Mouse (Mus musculus): ENCODE results near the gene Psmb6.

- TF ChIP-seq CTCF (IDR thresholded peaks at IDR 0.05; ENCODE audit: low read depth, low read length) (no peak), POLR2A (IDR thresholded peaks at IDR 0.05; ENCODE audit: insufficient read depth, low read length) (no peak), EP300 (IDR thresholded peaks at IDR 0.05; ENCODE audit: insufficient read depth, low read depth, low read length) (no peak)
These were observed 36.0 kb upstream of the Psmb6 start for GRCm38 (mm10) chr11:70489138-70489537.

Data from ES-Bruce4 (cell line).